Mouse (Mus musculus): Measurements from ENCODE around the gene Gm10644.

- TF ChIP-seq CTCF (IDR thresholded peaks at IDR 0.05; ENCODE audit: borderline replicate concordance, control insufficient read depth, extremely low read depth, insufficient read depth, low read length, poor library complexity) (no peak), POLR2A (IDR thresholded peaks at IDR 0.05; ENCODE audit: control insufficient read depth, extremely low read depth, insufficient read depth, low read length, poor library complexity) (no peak)
Observed at GRCm38 (mm10) chr8:83896461-83896860, 58.5 kb downstream of the Gm10644 start.

Measured in thymus, adult 2 months (tissue).